In the genomic region with DNA sequence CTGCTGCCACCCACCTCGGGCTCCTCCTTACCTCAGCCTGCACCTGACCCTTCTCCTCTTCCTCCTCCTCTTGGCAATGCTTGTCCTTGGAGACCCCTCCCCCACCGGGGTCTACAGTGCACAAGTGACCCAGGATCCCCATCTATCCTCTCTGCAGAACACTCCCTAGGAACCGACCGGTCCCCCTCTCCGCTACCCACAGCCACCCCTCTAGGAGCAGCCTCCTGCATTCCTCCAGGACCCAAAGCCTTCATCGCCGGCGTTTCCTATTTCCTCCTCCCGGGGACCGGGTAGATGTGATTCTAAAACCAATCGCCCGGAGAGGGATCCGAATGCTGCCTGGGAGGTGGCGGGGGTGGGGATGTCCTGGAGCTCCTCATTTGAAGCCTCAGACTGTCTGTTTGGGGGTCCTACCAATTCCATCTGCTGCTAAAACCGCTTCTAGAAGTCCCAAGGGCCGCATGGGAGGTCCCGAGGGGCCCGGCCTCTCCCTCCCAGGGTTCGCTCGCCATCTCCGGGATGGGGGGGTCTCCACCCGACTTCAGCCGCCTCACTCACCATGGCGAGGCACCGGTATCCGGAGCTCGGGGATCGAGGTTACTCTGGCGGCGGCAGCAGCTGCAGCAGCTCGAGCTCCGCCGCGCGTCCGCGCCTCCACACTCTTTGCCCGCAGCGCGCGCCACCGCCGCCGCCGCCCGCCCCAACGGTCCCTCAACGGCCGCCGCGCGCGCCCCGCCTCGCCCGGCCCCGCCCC, we compare ENCODE assay signal across 9 mouse cellular contexts. TPM values are rescaled to one million over a fixed set of nuclear protein-coding genes. Genes with fewer than 3 reads are reported as not detected.
DNase-seq lines count a peak whose midpoint lies in the region; ATAC-seq and TF ChIP-seq lines count a peak whose summit lies in the region.
"Had no signal": no experiment of that assay in that cellular context is flagged by ENCODE, and none has a peak within 500 bp of the region (broad histone marks: within the 10 kb centered on the region; RNA-seq: fewer than 3 reads in every experiment).

No protein-coding gene starts in this region.

- WGBS in heart, embryonic 12.5 days, result under 1% methylated on average over 42 of the region's 57 CpGs
- under 1% methylated on average over 34 of the region's 57 CpGs for WGBS in hindbrain, embryonic 15.5 days
- under 1% methylated on average over 41 of the region's 57 CpGs for WGBS in liver, embryonic 16.5 days (ENCODE audit: insufficient replicate concordance)
- under 1% methylated on average over 56 of the region's 57 CpGs for WGBS in stomach, embryonic 16.5 days

- DNase-seq in heart, adult 9 months (ENCODE audit: low spot score in 2 of 2), result no peak
- peak; percentile 44 for DNase-seq in G1E (ENCODE audit: low spot score)
- DNase-seq in natural killer cell, adult 2 months (ENCODE audit: low spot score in 2 of 2), result no peak

- peak overlapping the region; percentile 97 for H3K4me2 ChIP-seq in heart, embryonic 12.5 days
- peak overlapping the region; percentile 89 for H3K4me2 ChIP-seq in hindbrain, embryonic 15.5 days
- peak overlapping the region; percentile 88 for H3K4me2 ChIP-seq in liver, embryonic 16.5 days (ENCODE audit: low read depth, low read length)
- peak overlapping the region; percentile 95 for H3K4me2 ChIP-seq in stomach, embryonic 16.5 days (ENCODE audit: low read depth, low read length)

- H3K4me1 ChIP-seq in heart, embryonic 12.5 days (replicated peaks), result peaks cover 40% of the 10 kb centered on the region
- peaks cover 46% of the 10 kb centered on the region for H3K4me1 ChIP-seq in G1E (ENCODE audit: insufficient read depth, low read depth, low read length)
- peaks cover 9% of the 10 kb centered on the region for H3K4me1 ChIP-seq in cortical plate, adult 2 months (ENCODE audit: control insufficient read depth, insufficient read depth, low read length)
- H3K4me1 ChIP-seq in hindbrain, embryonic 15.5 days (replicated peaks), result peaks cover 47% of the 10 kb centered on the region
- peaks cover 45% of the 10 kb centered on the region for H3K4me1 ChIP-seq in liver, embryonic 16.5 days (ENCODE audit: control insufficient read depth, low read depth, low read length)
- peaks cover 33% of the 10 kb centered on the region for H3K4me1 ChIP-seq in stomach, embryonic 16.5 days (ENCODE audit: control insufficient read depth, insufficient read depth, low read length)

- H3K4me3 ChIP-seq in heart, embryonic 12.5 days, result peak overlapping the region; percentile 82
- peak overlapping the region; percentile 86 for H3K4me3 ChIP-seq in G1E (ENCODE audit: low read depth, low read length)
- H3K4me3 ChIP-seq in cortical plate, adult 2 months (ENCODE audit: insufficient read depth, low read length), result peak overlapping the region; percentile 73
- peak overlapping the region; percentile 88 for H3K4me3 ChIP-seq in hindbrain, embryonic 15.5 days
- H3K4me3 ChIP-seq in liver, embryonic 16.5 days (ENCODE audit: low read depth, low read length), result peak overlapping the region; percentile 85
- peak overlapping the region; percentile 90 for H3K4me3 ChIP-seq in stomach, embryonic 16.5 days (replicated peaks; ENCODE audit: low read length)

- ATAC-seq in heart, embryonic 12.5 days (ENCODE audit: insufficient number of reproducible peaks, low FRiP score), result no peak
- ATAC-seq in G1E (ENCODE audit: extremely low read depth, insufficient number of reproducible peaks, low FRiP score, poor library complexity, severe bottlenecking), result no peak
- ATAC-seq in hindbrain, embryonic 15.5 days (ENCODE audit: low FRiP score, low read depth), result peak; percentile 4; the same call in 1 of the 2 replicates
- ATAC-seq in liver, embryonic 16.5 days (ENCODE audit: low read depth), result no peak
- ATAC-seq in stomach, embryonic 16.5 days (ENCODE audit: insufficient read depth, low FRiP score), result 0 out of 2 replicates have a peak, but pooled peaks have one; percentile 0

- peak overlapping the region; percentile 92 for H3K27ac ChIP-seq in heart, embryonic 12.5 days (ENCODE audit: poor library complexity, severe bottlenecking)
- peak overlapping the region; percentile 93 for H3K27ac ChIP-seq in cortical plate, adult 2 months (ENCODE audit: insufficient read depth, low read length)
- H3K27ac ChIP-seq in hindbrain, embryonic 15.5 days (replicated peaks), result peak overlapping the region; percentile 96
- H3K27ac ChIP-seq in liver, embryonic 16.5 days (ENCODE audit: low read length), result peak overlapping the region; percentile 94
- peak overlapping the region; percentile 95 for H3K27ac ChIP-seq in stomach, embryonic 16.5 days (ENCODE audit: low read length)

- H3K27me3 ChIP-seq in heart, embryonic 12.5 days (replicated peaks), result no peaks in the 10 kb centered on the region
- peaks cover 3% of the 10 kb centered on the region; the same call in 1 of the 2 replicates for H3K27me3 ChIP-seq in G1E (ENCODE audit: insufficient read depth, low read length)
- H3K27me3 ChIP-seq in hindbrain, embryonic 15.5 days, result no peaks in the 10 kb centered on the region
- no peaks in the 10 kb centered on the region for H3K27me3 ChIP-seq in liver, embryonic 16.5 days (ENCODE audit: control insufficient read depth, insufficient read depth, low read depth, low read length)
- H3K27me3 ChIP-seq in stomach, embryonic 16.5 days (ENCODE audit: control insufficient read depth, insufficient read depth, low read length), result no peaks in the 10 kb centered on the region

- H3K36me3 ChIP-seq in heart, embryonic 12.5 days, result peaks cover 20% of the 10 kb centered on the region
- H3K36me3 ChIP-seq in G1E (replicated peaks), result peaks cover 40% of the 10 kb centered on the region
- peaks cover 6% of the 10 kb centered on the region; the same call in 1 of the 2 replicates for H3K36me3 ChIP-seq in hindbrain, embryonic 15.5 days
- peaks cover 7% of the 10 kb centered on the region; the same call in 1 of the 2 replicates for H3K36me3 ChIP-seq in liver, embryonic 16.5 days (ENCODE audit: control insufficient read depth, insufficient read depth)
- no peaks in the 10 kb centered on the region; the same call in 1 of the 2 replicates for H3K36me3 ChIP-seq in stomach, embryonic 16.5 days (ENCODE audit: control insufficient read depth, insufficient read depth, low read length)

- no peaks in the 10 kb centered on the region for H3K9me3 ChIP-seq in heart, embryonic 12.5 days (replicated peaks)
- no peaks in the 10 kb centered on the region for H3K9me3 ChIP-seq in G1E (replicated peaks)
- no peaks in the 10 kb centered on the region for H3K9me3 ChIP-seq in hindbrain, embryonic 15.5 days
- H3K9me3 ChIP-seq in liver, embryonic 16.5 days (replicated peaks; ENCODE audit: control insufficient read depth, low read length), result 0 out of 2 replicates have a peak, but pooled peaks cover 2% of the 10 kb centered on the region
- H3K9me3 ChIP-seq in stomach, embryonic 16.5 days (replicated peaks; ENCODE audit: control insufficient read depth, low read length), result no peaks in the 10 kb centered on the region

- peak overlapping the region; percentile 91 for H3K9ac ChIP-seq in heart, embryonic 12.5 days
- peak overlapping the region; percentile 95 for H3K9ac ChIP-seq in hindbrain, embryonic 15.5 days
- peak overlapping the region; percentile 99 for H3K9ac ChIP-seq in liver, embryonic 16.5 days (ENCODE audit: low read depth, low read length)
- H3K9ac ChIP-seq in stomach, embryonic 16.5 days (ENCODE audit: low read length), result peak overlapping the region; percentile 95

- no peak for TF ChIP-seq CTCF in G1E (IDR thresholded peaks at IDR 0.05; ENCODE audit: low read depth, low read length)
- no peak for TF ChIP-seq CTCF in cortical plate, adult 2 months (IDR thresholded peaks at IDR 0.05; ENCODE audit: extremely low read depth, insufficient read depth, low read length)

- 0 out of 2 replicates have a peak, but pooled peaks have one; percentile 48 for TF ChIP-seq POLR2A in cortical plate, adult 2 months (IDR thresholded peaks at IDR 0.05; ENCODE audit: extremely low read depth, insufficient read depth, low read length)

RNA-seq across cellular contexts. Expression of a gene that starts 0.5 kb away (rescaled TPM):
- polyA plus RNA-seq in heart, embryonic 12.5 days (2016; fragmentation: Nextera tagmentation; extraction: Ambion mirVana), result 83.6 and 95.0 TPM in 2 replicates
- total RNA-seq in G1E (2014; fragmentation: Nextera tagmentation), result 157 and 166 TPM in 2 replicates
- 313 and 344 TPM in 2 replicates for total RNA-seq in G1E (2017)
- polyA plus RNA-seq in G1E (2012), result 792 and 815 TPM in 2 replicates
- polyA plus RNA-seq in cortical plate, adult 2 months (2012; rRNA removed), result 1,956 and 2,049 TPM in 2 replicates
- polyA plus RNA-seq in hindbrain, embryonic 15.5 days (2015; fragmentation: Nextera tagmentation; extraction: Ambion mirVana), result 382 and 391 TPM in 2 replicates
- 81.6 and 86.6 TPM in 2 replicates for polyA plus RNA-seq in liver, embryonic 16.5 days (2015; fragmentation: Nextera tagmentation; extraction: Ambion mirVana)
- 120 and 126 TPM in 2 replicates for polyA plus RNA-seq in stomach, embryonic 16.5 days (2015; fragmentation: Nextera tagmentation; extraction: Ambion mirVana)

RNA-seq across cellular contexts. Expression of a gene that starts 17.2 kb away (rescaled TPM):
- 0.28 and 0.34 TPM in 2 replicates for polyA plus RNA-seq in heart, embryonic 12.5 days (2016; fragmentation: Nextera tagmentation; extraction: Ambion mirVana)
- total RNA-seq in G1E (2014; fragmentation: Nextera tagmentation) (not detected in 2 replicates), G1E (2017) (3.1 and 3.5 TPM in 2 replicates)
- 0.05 and 0.07 TPM in 2 replicates for polyA plus RNA-seq in G1E (2012)
- polyA plus RNA-seq in cortical plate, adult 2 months (2012; rRNA removed), result 0.08 and 0.17 TPM in 2 replicates
- 0.13 and 0.52 TPM in 2 replicates for polyA plus RNA-seq in hindbrain, embryonic 15.5 days (2015; fragmentation: Nextera tagmentation; extraction: Ambion mirVana)
- 1.2 and 1.3 TPM in 2 replicates for polyA plus RNA-seq in liver, embryonic 16.5 days (2015; fragmentation: Nextera tagmentation; extraction: Ambion mirVana)
- polyA plus RNA-seq in stomach, embryonic 16.5 days (2015; fragmentation: Nextera tagmentation; extraction: Ambion mirVana), result 3.0 and 3.2 TPM in 2 replicates

RNA-seq across cellular contexts. Expression of a gene that starts 21.0 kb away (rescaled TPM):
- 3.5 and 4.2 TPM in 2 replicates for polyA plus RNA-seq in heart, embryonic 12.5 days (2016; fragmentation: Nextera tagmentation; extraction: Ambion mirVana)
- total RNA-seq in G1E (2014; fragmentation: Nextera tagmentation) (not detected in 2 replicates), G1E (2017) (0.06 and 0.22 TPM in 2 replicates)
- not detected in 2 replicates for polyA plus RNA-seq in G1E (2012)
- 89.8 and 103 TPM in 2 replicates for polyA plus RNA-seq in cortical plate, adult 2 months (2012; rRNA removed)
- 142 and 150 TPM in 2 replicates for polyA plus RNA-seq in hindbrain, embryonic 15.5 days (2015; fragmentation: Nextera tagmentation; extraction: Ambion mirVana)
- polyA plus RNA-seq in liver, embryonic 16.5 days (2015; fragmentation: Nextera tagmentation; extraction: Ambion mirVana), result 0.20 and 0.42 TPM in 2 replicates
- polyA plus RNA-seq in stomach, embryonic 16.5 days (2015; fragmentation: Nextera tagmentation; extraction: Ambion mirVana), result 7.8 and 10.2 TPM in 2 replicates

RNA-seq across cellular contexts. Expression of a gene that starts 31.9 kb away (rescaled TPM):
- 2.3 and 4.3 TPM in 2 replicates for polyA plus RNA-seq in heart, embryonic 12.5 days (2016; fragmentation: Nextera tagmentation; extraction: Ambion mirVana)
- not detected in 2 replicates for total RNA-seq in G1E (2014; fragmentation: Nextera tagmentation)
- total RNA-seq in G1E (2017), result 0.23 TPM in 1 of 2 replicates, not detected in the other
- polyA plus RNA-seq in G1E (2012), result not detected in 2 replicates
- polyA plus RNA-seq in cortical plate, adult 2 months (2012; rRNA removed), result 8.3 and 10.9 TPM in 2 replicates
- polyA plus RNA-seq in hindbrain, embryonic 15.5 days (2015; fragmentation: Nextera tagmentation; extraction: Ambion mirVana), result 1.3 and 5.3 TPM in 2 replicates
- 0.17 TPM in 1 of 2 replicates, not detected in the other for polyA plus RNA-seq in liver, embryonic 16.5 days (2015; fragmentation: Nextera tagmentation; extraction: Ambion mirVana)
- polyA plus RNA-seq in stomach, embryonic 16.5 days (2015; fragmentation: Nextera tagmentation; extraction: Ambion mirVana), result 9.7 and 12.0 TPM in 2 replicates

RNA-seq across cellular contexts. Expression of a gene that starts 36.0 kb away (rescaled TPM):
- 0.14 and 0.28 TPM in 2 replicates for polyA plus RNA-seq in heart, embryonic 12.5 days (2016; fragmentation: Nextera tagmentation; extraction: Ambion mirVana)
- total RNA-seq in G1E (2014; fragmentation: Nextera tagmentation) (not detected in 2 replicates), G1E (2017) (0.05 TPM in 1 of 2 replicates, not detected in the other)
- 0.01 TPM in 1 of 2 replicates, not detected in the other for polyA plus RNA-seq in G1E (2012)
- 60.2 and 64.8 TPM in 2 replicates for polyA plus RNA-seq in cortical plate, adult 2 months (2012; rRNA removed)
- 52.6 and 57.5 TPM in 2 replicates for polyA plus RNA-seq in hindbrain, embryonic 15.5 days (2015; fragmentation: Nextera tagmentation; extraction: Ambion mirVana)
- 0.02 and 0.05 TPM in 2 replicates for polyA plus RNA-seq in liver, embryonic 16.5 days (2015; fragmentation: Nextera tagmentation; extraction: Ambion mirVana)
- 3.2 and 3.4 TPM in 2 replicates for polyA plus RNA-seq in stomach, embryonic 16.5 days (2015; fragmentation: Nextera tagmentation; extraction: Ambion mirVana)
- total RNA-seq: heart, adult 18-20 months had no signal

Comparison
In these comparisons a context has a peak if more than half of its experiments do, and no peak if none do; other contexts are left out.
1. ATAC-seq: peak in hindbrain, embryonic 15.5 days (single experiment) and stomach, embryonic 16.5 days (single experiment); none in heart, embryonic 12.5 days (single experiment), G1E (single experiment) and liver, embryonic 16.5 days (single experiment).
2. Peak in every context shown above with its lines, with median percentiles within 50 percentile points of each other: H3K27ac ChIP-seq, H3K4me2 ChIP-seq, H3K4me3 ChIP-seq and H3K9ac ChIP-seq.